Mouse (Mus musculus) kidney, postnatal 0 days (tissue): ENCODE measurements around the gene Skp1a. TPM values are rescaled to one million over a fixed set of nuclear protein-coding genes. Genes with fewer than 3 reads are reported as not detected.

Experiments
- ATAC-seq: fragments of 200-750 bp; cut with Nextera tagmentation; replicated peaks from 2 replicates; pipeline ENCODE4 v1.8.0; 2017; ENCODE audit warnings: low read depth, moderate number of reproducible peaks, moderate TSS enrichment, moderate library complexity; ENCODE audit not compliant: low FRiP score
- DNase-seq: peaks from one replicate; pipeline ENCODE4 v3.0.0-alpha.2; 2016; ENCODE audit warnings: low spot score
- H3K27ac ChIP-seq: fragments of 300-500 bp; sonication (generic); 2 replicates; pipeline ENCODE4 v1.5.1; 2014; ENCODE audit warnings: mild to moderate bottlenecking
- H3K27me3 ChIP-seq: fragments of 300-500 bp; sonication (generic); 2 replicates; pipeline ENCODE4 v1.6.1; 2014; ENCODE audit warnings: low read length, mixed read lengths; ENCODE audit not compliant: insufficient read depth
- H3K36me3 ChIP-seq: fragments of 300-500 bp; sonication (generic); 2 replicates; pipeline ENCODE4 v1.6.1; 2014; ENCODE audit warnings: low read length, mixed read lengths; ENCODE audit not compliant: insufficient read depth
- H3K4me1 ChIP-seq: fragments of 300-500 bp; sonication (generic); replicated peaks from 2 replicates; pipeline ENCODE4 v1.6.1; 2014; ENCODE audit warnings: antibody characterized with exemption, low read length, mixed read lengths; ENCODE audit not compliant: insufficient read depth
- H3K4me2 ChIP-seq: fragments of 300-500 bp; sonication (generic); 2 replicates; pipeline ENCODE4 v1.6.1; 2014; ENCODE audit warnings: mild to moderate bottlenecking, low read length, moderate library complexity, mixed read lengths
- H3K4me3 ChIP-seq: fragments of 300-500 bp; sonication (generic); replicated peaks from 2 replicates; pipeline ENCODE4 v1.5.1; 2014; ENCODE audit warnings: low read depth, low read length
- H3K9ac ChIP-seq: fragments of 300-500 bp; sonication (generic); 2 replicates; pipeline ENCODE4 v1.6.1; 2014; ENCODE audit warnings: low read depth, low read length
- H3K9me3 ChIP-seq: fragments of 300-500 bp; sonication (generic); replicated peaks from 2 replicates; pipeline ENCODE4 v1.6.1; 2016; ENCODE audit warnings: low read length, inconsistent platforms, mixed read lengths
- CTCF ChIP-seq: IDR thresholded peaks from 2 replicates; pipeline ENCODE4 v1.5.1; 2016; ENCODE audit warnings: antibody characterized with exemption, low read depth, mild to moderate bottlenecking, moderate library complexity
- WGBS: fragments of 180-500 bp; shearing (Covaris S2); extraction: QIAGEN DNeasy Blood & Tissue Kit; methylation state at CpG from one replicate; pipeline ENCODE4 v1.1.7; 2014; 5-methylcytosine and 5-hydroxymethylcytosine counted together
- polyA plus RNA-seq: library from polyadenylated mRNA; unstranded; fragments of >200 nt; fragmentation: Nextera tagmentation; extraction: Ambion mirVana; gene quantifications from 2 replicates; pipeline ENCODE4 v1.2.1, GENCODE M21; 2015

The Skp1a gene
- polyA plus RNA-seq, 1 experiment from 2014 or later, result 917 TPM

GRCm38 (mm10) chr11:52271765-52272495, 40.1 kb downstream of the Skp1a start:
- no peak for DNase-seq
- ATAC-seq, result no peak
- H3K9me3 ChIP-seq, result no peaks in the 10 kb centered on the region
- no peak for TF ChIP-seq CTCF
- 57% methylated on average over 8 of the region's 8 CpGs for WGBS
- H3K4me1 ChIP-seq, result peaks cover 8% of the 10 kb centered on the region; the same call in 1 of the 2 replicates
- no peak overlapping the region for H3K27ac ChIP-seq
- H3K4me2 ChIP-seq, result no peak overlapping the region
- H3K9ac ChIP-seq, result no peak overlapping the region
- H3K27me3 ChIP-seq, result no peaks in the 10 kb centered on the region
- H3K36me3 ChIP-seq, result no peaks in the 10 kb centered on the region
- no peak overlapping the region for H3K4me3 ChIP-seq

- no peaks in the 10 kb centered on the region for H3K9me3 ChIP-seq
- no peak overlapping the region for H3K4me3 ChIP-seq
- no peak for DNase-seq
- H3K9ac ChIP-seq, result no peak overlapping the region
- no peak overlapping the region for H3K4me2 ChIP-seq
- H3K27me3 ChIP-seq, result no peaks in the 10 kb centered on the region
- H3K36me3 ChIP-seq, result no peaks in the 10 kb centered on the region
- ATAC-seq, result no peak
- no peak for TF ChIP-seq CTCF
- peaks cover 8% of the 10 kb centered on the region; the same call in 1 of the 2 replicates for H3K4me1 ChIP-seq
- 0 out of 2 replicates have a peak overlapping the region, but pooled peaks have one; percentile 28 for H3K27ac ChIP-seq
- WGBS, result 53% methylated on average over 6 of the region's 6 CpGs
Measured at GRCm38 (mm10) chr11:52272619-52273018, 40.8 kb downstream of the Skp1a start.

DNA sequence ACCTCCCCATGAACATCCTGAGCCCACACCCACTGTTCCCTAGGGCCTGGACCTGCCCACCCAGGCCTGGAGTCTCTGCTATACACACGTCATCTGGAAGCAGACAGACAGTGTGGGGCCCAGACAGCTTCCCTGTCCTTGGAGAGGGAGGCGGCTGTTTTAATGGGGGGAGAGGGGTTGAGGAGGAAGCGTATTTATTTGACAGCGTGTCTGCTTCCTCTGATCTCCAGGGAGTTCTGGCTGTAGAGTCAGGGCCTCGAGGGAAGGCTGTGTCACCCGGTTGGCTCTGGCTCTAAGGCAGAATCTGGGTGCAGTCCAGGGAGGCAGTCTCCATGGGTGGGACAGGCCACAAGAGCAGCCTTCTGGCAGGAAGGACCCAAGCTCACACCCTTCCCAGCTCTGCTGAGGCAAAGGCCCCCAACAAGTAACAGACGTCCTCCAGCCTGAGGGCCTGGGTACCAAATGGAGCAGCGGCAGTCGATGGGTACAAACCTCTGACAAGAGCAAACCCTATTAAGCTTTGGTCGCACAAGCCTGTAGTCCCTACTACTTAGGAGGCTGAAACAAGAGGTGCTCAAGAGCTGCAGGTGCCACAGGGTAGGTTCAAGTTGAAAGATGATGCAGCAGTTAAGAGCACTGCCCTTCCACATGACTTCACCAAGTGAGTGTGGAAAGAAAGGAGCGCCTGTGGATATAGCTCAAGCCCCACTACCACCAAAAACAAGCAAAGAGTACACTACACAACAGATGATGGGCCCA, 41.6 kb downstream of the Skp1a start:
- peak overlapping the region; percentile 28; the same call in 1 of the 2 replicates for H3K27ac ChIP-seq
- DNase-seq, result no peak

GRCm38 (mm10) chr11:52273942-52274330, 42.1 kb downstream of the Skp1a start:
- Histone ChIP-seq H3K27ac (no peak overlapping the region), H3K27me3 (no peaks in the 10 kb centered on the region), H3K9ac (no peak overlapping the region), H3K4me1 (peaks cover 8% of the 10 kb centered on the region; the same call in 1 of the 2 replicates), H3K9me3 (no peaks in the 10 kb centered on the region), H3K4me3 (no peak overlapping the region), H3K36me3 (no peaks in the 10 kb centered on the region), H3K4me2 (no peak overlapping the region)
- DNase-seq, result no peak
- 83% methylated on average over 4 of the region's 4 CpGs for WGBS
- ATAC-seq, result no peak
- no peak for TF ChIP-seq CTCF

More for the DNA sequence above, 41.6 kb downstream of the Skp1a start:
- no peak for TF ChIP-seq CTCF
- no peak overlapping the region for H3K4me3 ChIP-seq
- WGBS, result 66% methylated on average over 11 of the region's 11 CpGs
- H3K27me3 ChIP-seq, result no peaks in the 10 kb centered on the region
- H3K9ac ChIP-seq, result no peak overlapping the region
- H3K36me3 ChIP-seq, result no peaks in the 10 kb centered on the region
- H3K4me2 ChIP-seq, result no peak overlapping the region
- H3K4me1 ChIP-seq, result peaks cover 8% of the 10 kb centered on the region; the same call in 1 of the 2 replicates
- no peak for ATAC-seq
- H3K9me3 ChIP-seq, result no peaks in the 10 kb centered on the region

- Histone ChIP-seq H3K27ac (no peak overlapping the region), H3K36me3 (no peaks in the 10 kb centered on the region), H3K4me2 (no peak overlapping the region), H3K4me3 (no peak overlapping the region), H3K9me3 (no peaks in the 10 kb centered on the region), H3K9ac (no peak overlapping the region), H3K27me3 (no peaks in the 10 kb centered on the region), H3K4me1 (peaks cover 8% of the 10 kb centered on the region; the same call in 1 of the 2 replicates)
- DNase-seq (peak; percentile 49), ATAC-seq (0 out of 2 replicates have a peak, but pooled peaks have one; percentile 21)
- WGBS, result 61% methylated on average over 20 of the region's 20 CpGs
- TF ChIP-seq CTCF, result no peak
Measured at GRCm38 (mm10) chr11:52274456-52275112, 42.8 kb downstream of the Skp1a start.

DNA sequence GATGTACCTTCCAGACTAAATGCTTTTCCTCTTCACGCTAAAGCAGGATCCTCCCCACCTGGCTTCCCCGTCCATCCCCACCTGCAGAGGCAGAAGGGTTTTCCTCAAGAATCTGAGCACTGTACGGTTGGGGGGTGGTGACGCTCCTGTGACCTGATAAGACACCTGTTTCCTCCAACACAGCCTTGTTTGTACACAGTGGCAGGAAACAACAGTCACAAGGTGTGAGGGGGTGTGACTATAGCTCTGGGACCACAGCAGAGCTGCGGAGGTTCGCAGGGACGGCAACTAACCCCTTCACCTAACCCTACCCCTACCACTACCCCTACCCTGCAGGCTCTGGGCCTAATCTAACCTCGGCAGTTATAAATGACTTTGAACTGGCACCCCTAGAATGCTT, 43.6 kb downstream of the Skp1a start:
- ATAC-seq (no peak), DNase-seq (no peak)
- WGBS, result 75% methylated on average over 8 of the region's 8 CpGs
- Histone ChIP-seq H3K27ac (no peak overlapping the region), H3K27me3 (no peaks in the 10 kb centered on the region), H3K4me1 (peaks cover 8% of the 10 kb centered on the region; the same call in 1 of the 2 replicates), H3K9me3 (no peaks in the 10 kb centered on the region), H3K9ac (no peak overlapping the region), H3K4me3 (no peak overlapping the region), H3K36me3 (no peaks in the 10 kb centered on the region), H3K4me2 (no peak overlapping the region)
- no peak for TF ChIP-seq CTCF
